Mouse (Mus musculus): ENCODE results near the gene Tnfrsf1b. TPM values are rescaled to one million over a fixed set of nuclear protein-coding genes. Genes with fewer than 3 reads are reported as not detected.

Tnfrsf1b gene
- polyA plus RNA-seq, 1 experiment from 2014 or later, result 10.3 TPM

DNA sequence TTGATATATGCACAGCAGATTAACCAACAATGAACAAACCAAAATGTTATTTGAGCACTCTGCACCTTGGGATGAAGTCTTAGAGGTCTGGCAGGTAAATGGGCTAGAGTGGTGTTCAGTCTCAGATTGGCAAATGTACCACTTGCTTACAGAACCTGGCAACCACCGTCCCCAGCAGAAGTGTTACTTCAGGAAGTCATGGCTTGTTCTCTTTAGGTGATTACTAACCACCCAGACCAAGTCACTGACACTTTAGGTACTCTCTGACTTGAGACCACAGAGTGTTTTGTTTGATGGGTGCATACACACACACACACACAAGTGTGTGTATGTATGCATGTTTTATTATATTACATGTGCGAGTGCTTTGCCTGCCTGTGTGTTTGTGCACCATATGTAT is 31.6 kb upstream of the Tnfrsf1b start:
- Histone ChIP-seq H3K4me3 (ENCODE audit: low read depth, low read length) (no peak overlapping the region), H3K4me1 (ENCODE audit: control insufficient read depth, low read depth, low read length) (no peaks in the 10 kb centered on the region), H3K9me3 (replicated peaks; ENCODE audit: control insufficient read depth, low read length) (no peaks in the 10 kb centered on the region), H3K27ac (ENCODE audit: low read length) (no peak overlapping the region), H3K36me3 (ENCODE audit: control insufficient read depth, insufficient read depth) (no peaks in the 10 kb centered on the region), H3K4me2 (ENCODE audit: low read depth, low read length) (no peak overlapping the region), H3K9ac (ENCODE audit: low read depth, low read length) (no peak overlapping the region), H3K27me3 (ENCODE audit: control insufficient read depth, insufficient read depth, low read depth, low read length) (no peaks in the 10 kb centered on the region)
- ATAC-seq (ENCODE audit: low read depth), result no peak
- 57% methylated on average over 2 of the region's 2 CpGs for WGBS (ENCODE audit: insufficient replicate concordance)

DNA sequence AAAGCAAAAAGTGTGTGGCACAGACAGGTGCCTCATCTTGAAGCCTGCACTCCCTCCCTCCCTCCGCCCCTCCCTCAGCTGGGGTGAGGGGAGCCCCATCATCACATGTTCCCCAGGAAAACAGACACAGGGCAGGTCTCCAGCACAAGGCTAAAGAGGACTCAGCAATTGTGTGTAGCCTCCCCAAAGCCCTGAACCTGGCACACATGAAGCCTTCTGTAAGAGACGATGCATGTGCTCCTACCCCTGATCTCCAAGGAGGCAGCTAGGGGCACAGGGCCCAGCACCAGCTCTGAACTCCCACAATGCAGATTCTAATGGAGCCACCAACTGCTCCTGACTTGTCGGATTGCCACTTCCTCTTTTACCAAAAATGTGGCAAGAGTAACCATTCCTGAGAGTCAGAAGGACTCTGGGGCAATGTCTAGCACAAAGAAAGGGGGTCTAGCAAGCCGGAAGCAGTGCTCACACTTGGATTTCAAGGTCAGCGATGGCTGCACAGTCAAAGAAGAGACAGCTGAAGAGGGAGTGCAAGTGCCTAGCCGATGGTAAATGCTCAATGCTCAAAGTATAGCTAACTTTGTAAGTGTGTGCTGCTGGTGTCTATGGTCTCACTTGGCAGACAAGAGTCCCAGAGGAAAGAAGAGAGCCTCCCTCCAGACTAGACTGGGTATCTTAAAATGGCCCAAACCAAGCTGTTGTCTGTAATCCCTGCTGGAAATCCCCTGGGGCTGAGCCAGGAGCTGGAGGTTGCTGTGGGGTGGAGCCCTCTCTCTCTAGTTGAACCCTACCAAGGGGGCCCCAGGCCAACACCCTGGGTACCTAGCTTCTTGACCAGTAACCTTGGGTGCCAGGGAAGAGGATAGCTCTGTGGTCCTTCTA is 29.9 kb upstream of the Tnfrsf1b start:
- Histone ChIP-seq H3K27ac (ENCODE audit: low read length) (no peak overlapping the region), H3K27me3 (ENCODE audit: control insufficient read depth, insufficient read depth, low read depth, low read length) (no peaks in the 10 kb centered on the region), H3K4me2 (ENCODE audit: low read depth, low read length) (no peak overlapping the region), H3K9me3 (replicated peaks; ENCODE audit: control insufficient read depth, low read length) (no peaks in the 10 kb centered on the region), H3K4me1 (ENCODE audit: control insufficient read depth, low read depth, low read length) (no peaks in the 10 kb centered on the region), H3K4me3 (ENCODE audit: low read depth, low read length) (no peak overlapping the region), H3K36me3 (ENCODE audit: control insufficient read depth, insufficient read depth) (no peaks in the 10 kb centered on the region), H3K9ac (ENCODE audit: low read depth, low read length) (no peak overlapping the region)
- WGBS (ENCODE audit: insufficient replicate concordance), result 51% methylated on average over 6 of the region's 6 CpGs
- no peak for ATAC-seq (ENCODE audit: low read depth)

DNA sequence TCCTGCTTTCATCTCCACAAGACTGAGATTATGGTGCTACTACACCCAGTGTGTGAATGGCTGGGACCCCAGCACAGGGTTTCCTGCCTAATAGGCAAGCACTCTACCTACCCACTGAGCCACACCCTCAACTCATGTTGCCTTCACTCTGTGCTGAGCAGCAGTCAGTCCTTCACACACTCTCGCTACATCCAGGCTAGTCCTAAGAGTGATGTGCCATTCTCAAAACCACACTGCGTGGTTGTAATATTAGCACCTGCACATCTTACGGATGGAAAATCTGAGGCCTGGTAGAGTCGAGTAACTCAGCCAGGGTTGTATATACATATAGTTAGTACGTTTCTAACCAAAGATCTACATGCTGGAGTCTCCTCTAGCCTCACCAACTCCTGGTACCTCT is 28.2 kb upstream of the Tnfrsf1b start:
- H3K27me3 ChIP-seq (ENCODE audit: control insufficient read depth, insufficient read depth, low read depth, low read length), result no peaks in the 10 kb centered on the region
- H3K4me2 ChIP-seq (ENCODE audit: low read depth, low read length), result no peak overlapping the region
- 70% methylated on average over 5 of the region's 5 CpGs for WGBS (ENCODE audit: insufficient replicate concordance)

GRCm38 (mm10) chr4:145273923-145274322 is 27.3 kb upstream of the Tnfrsf1b start:
- H3K4me2 ChIP-seq (ENCODE audit: low read depth, low read length), result no peak overlapping the region

More for the DNA sequence above, 28.2 kb upstream of the Tnfrsf1b start:
- Histone ChIP-seq H3K4me3 (ENCODE audit: low read depth, low read length) (no peak overlapping the region), H3K27ac (ENCODE audit: low read length) (no peak overlapping the region), H3K4me1 (ENCODE audit: control insufficient read depth, low read depth, low read length) (no peaks in the 10 kb centered on the region), H3K9me3 (replicated peaks; ENCODE audit: control insufficient read depth, low read length) (no peaks in the 10 kb centered on the region), H3K36me3 (ENCODE audit: control insufficient read depth, insufficient read depth) (no peaks in the 10 kb centered on the region), H3K9ac (ENCODE audit: low read depth, low read length) (no peak overlapping the region)
- no peak for ATAC-seq (ENCODE audit: low read depth)

GRCm38 (mm10) chr4:145272763-145273162 is 26.1 kb upstream of the Tnfrsf1b start:
- 70% methylated on average over 1 of the region's 1 CpGs for WGBS (ENCODE audit: insufficient replicate concordance)
- Histone ChIP-seq H3K4me2 (ENCODE audit: low read depth, low read length) (no peak overlapping the region), H3K9ac (ENCODE audit: low read depth, low read length) (no peak overlapping the region), H3K4me1 (ENCODE audit: control insufficient read depth, low read depth, low read length) (no peaks in the 10 kb centered on the region), H3K4me3 (ENCODE audit: low read depth, low read length) (no peak overlapping the region), H3K27ac (ENCODE audit: low read length) (no peak overlapping the region), H3K36me3 (ENCODE audit: control insufficient read depth, insufficient read depth) (no peaks in the 10 kb centered on the region), H3K27me3 (ENCODE audit: control insufficient read depth, insufficient read depth, low read depth, low read length) (no peaks in the 10 kb centered on the region), H3K9me3 (replicated peaks; ENCODE audit: control insufficient read depth, low read length) (no peaks in the 10 kb centered on the region)
- no peak for ATAC-seq (ENCODE audit: low read depth)

More at GRCm38 (mm10) chr4:145273923-145274322, 27.3 kb upstream of the Tnfrsf1b start:
- WGBS (ENCODE audit: insufficient replicate concordance), result 67% methylated on average over 5 of the region's 5 CpGs
- H3K4me3 ChIP-seq (ENCODE audit: low read depth, low read length), result no peak overlapping the region
- H3K9me3 ChIP-seq (replicated peaks; ENCODE audit: control insufficient read depth, low read length), result no peaks in the 10 kb centered on the region
- no peaks in the 10 kb centered on the region for H3K4me1 ChIP-seq (ENCODE audit: control insufficient read depth, low read depth, low read length)
- H3K27me3 ChIP-seq (ENCODE audit: control insufficient read depth, insufficient read depth, low read depth, low read length), result no peaks in the 10 kb centered on the region
- ATAC-seq (ENCODE audit: low read depth), result no peak
- no peak overlapping the region for H3K27ac ChIP-seq (ENCODE audit: low read length)
- H3K36me3 ChIP-seq (ENCODE audit: control insufficient read depth, insufficient read depth), result no peaks in the 10 kb centered on the region
- no peak overlapping the region for H3K9ac ChIP-seq (ENCODE audit: low read depth, low read length)

DNA sequence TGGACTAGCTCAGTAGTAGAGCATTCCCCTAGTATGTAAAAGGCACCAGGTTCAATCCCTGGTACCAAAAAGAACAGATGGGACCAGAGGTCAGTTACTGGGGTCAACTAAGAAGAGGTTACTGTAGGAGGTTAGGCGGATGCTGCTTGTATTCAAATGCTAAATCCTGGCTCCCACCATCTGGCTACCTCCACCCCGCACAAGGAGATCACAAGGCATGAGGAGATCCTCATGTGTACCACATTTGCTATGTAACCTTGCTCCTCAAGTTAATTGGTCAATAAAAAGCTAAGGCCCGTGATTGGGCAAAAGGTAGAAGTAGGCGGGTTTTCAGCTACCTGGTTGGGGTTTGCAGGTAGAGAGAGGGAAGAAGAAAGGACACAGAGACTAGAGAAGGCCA is 25.0 kb upstream of the Tnfrsf1b start:
- Histone ChIP-seq H3K4me3 (ENCODE audit: low read depth, low read length) (no peak overlapping the region), H3K9ac (ENCODE audit: low read depth, low read length) (no peak overlapping the region), H3K36me3 (ENCODE audit: control insufficient read depth, insufficient read depth) (no peaks in the 10 kb centered on the region), H3K4me1 (ENCODE audit: control insufficient read depth, low read depth, low read length) (no peaks in the 10 kb centered on the region; the same call in 1 of the 2 replicates), H3K9me3 (replicated peaks; ENCODE audit: control insufficient read depth, low read length) (no peaks in the 10 kb centered on the region), H3K4me2 (ENCODE audit: low read depth, low read length) (no peak overlapping the region), H3K27ac (ENCODE audit: low read length) (no peak overlapping the region), H3K27me3 (ENCODE audit: control insufficient read depth, insufficient read depth, low read depth, low read length) (no peaks in the 10 kb centered on the region)
- ATAC-seq (ENCODE audit: low read depth), result no peak
- 61% methylated on average over 4 of the region's 4 CpGs for WGBS (ENCODE audit: insufficient replicate concordance)

- no peak overlapping the region for H3K9ac ChIP-seq (ENCODE audit: low read depth, low read length)
- H3K9me3 ChIP-seq (replicated peaks; ENCODE audit: control insufficient read depth, low read length), result no peaks in the 10 kb centered on the region
- no peak overlapping the region for H3K4me3 ChIP-seq (ENCODE audit: low read depth, low read length)
- no peaks in the 10 kb centered on the region; the same call in 1 of the 2 replicates for H3K4me1 ChIP-seq (ENCODE audit: control insufficient read depth, low read depth, low read length)
- H3K27ac ChIP-seq (ENCODE audit: low read length), result peak overlapping the region; percentile 29; the same call in 1 of the 2 replicates
- peak; percentile 42 for ATAC-seq (ENCODE audit: low read depth)
- no peak overlapping the region for H3K4me2 ChIP-seq (ENCODE audit: low read depth, low read length)
- no peaks in the 10 kb centered on the region for H3K36me3 ChIP-seq (ENCODE audit: control insufficient read depth, insufficient read depth)
- H3K27me3 ChIP-seq (ENCODE audit: control insufficient read depth, insufficient read depth, low read depth, low read length), result no peaks in the 10 kb centered on the region
- WGBS (ENCODE audit: insufficient replicate concordance), result 24% methylated on average over 5 of the region's 5 CpGs
Observed at GRCm38 (mm10) chr4:145270136-145270535, 23.5 kb upstream of the Tnfrsf1b start.

DNA sequence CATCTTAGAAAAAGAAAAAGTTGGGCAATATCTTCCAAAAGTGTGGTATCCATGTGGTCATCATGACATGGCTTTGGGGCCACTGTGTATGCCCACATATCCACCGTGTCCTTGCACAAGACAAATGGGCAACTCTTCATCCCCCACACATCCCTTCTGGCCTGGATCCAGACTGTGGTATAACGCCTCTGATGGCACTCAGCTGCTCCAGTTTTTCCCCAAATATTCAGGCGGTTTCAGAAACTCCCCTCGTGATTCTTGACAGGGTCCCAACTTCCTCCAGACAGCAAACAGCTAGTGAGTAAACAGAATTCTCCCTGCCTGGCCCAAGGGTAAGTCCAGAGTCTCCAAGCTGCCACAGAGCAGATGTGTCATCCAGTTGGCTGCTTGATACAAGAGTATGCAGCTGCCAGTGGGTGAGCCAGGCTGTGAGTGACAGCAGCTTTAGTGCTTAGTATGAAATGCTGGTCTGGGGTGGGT is 21.0 kb upstream of the Tnfrsf1b start:
- H3K4me3 ChIP-seq (ENCODE audit: low read depth, low read length), result no peak overlapping the region
- no peak for ATAC-seq (ENCODE audit: low read depth)
- no peaks in the 10 kb centered on the region; the same call in 1 of the 2 replicates for H3K4me1 ChIP-seq (ENCODE audit: control insufficient read depth, low read depth, low read length)

GRCm38 (mm10) chr4:145266505-145266904 is 19.8 kb upstream of the Tnfrsf1b start:
- Histone ChIP-seq H3K36me3 (ENCODE audit: control insufficient read depth, insufficient read depth) (no peaks in the 10 kb centered on the region), H3K4me1 (ENCODE audit: control insufficient read depth, low read depth, low read length) (no peaks in the 10 kb centered on the region; the same call in 1 of the 2 replicates), H3K9me3 (replicated peaks; ENCODE audit: control insufficient read depth, low read length) (no peaks in the 10 kb centered on the region), H3K4me3 (ENCODE audit: low read depth, low read length) (no peak overlapping the region), H3K27ac (ENCODE audit: low read length) (no peak overlapping the region), H3K4me2 (ENCODE audit: low read depth, low read length) (no peak overlapping the region), H3K27me3 (ENCODE audit: control insufficient read depth, insufficient read depth, low read depth, low read length) (no peaks in the 10 kb centered on the region), H3K9ac (ENCODE audit: low read depth, low read length) (no peak overlapping the region)
- ATAC-seq (ENCODE audit: low read depth), result no peak
- WGBS (ENCODE audit: insufficient replicate concordance), result 38% methylated on average over 4 of the region's 4 CpGs

More for the DNA sequence above, 21.0 kb upstream of the Tnfrsf1b start:
- no peaks in the 10 kb centered on the region for H3K36me3 ChIP-seq (ENCODE audit: control insufficient read depth, insufficient read depth)
- 34% methylated on average over 4 of the region's 4 CpGs for WGBS (ENCODE audit: insufficient replicate concordance)
- no peaks in the 10 kb centered on the region for H3K9me3 ChIP-seq (replicated peaks; ENCODE audit: control insufficient read depth, low read length)
- no peak overlapping the region for H3K9ac ChIP-seq (ENCODE audit: low read depth, low read length)
- no peak overlapping the region for H3K4me2 ChIP-seq (ENCODE audit: low read depth, low read length)
- H3K27ac ChIP-seq (ENCODE audit: low read length), result no peak overlapping the region
- H3K27me3 ChIP-seq (ENCODE audit: control insufficient read depth, insufficient read depth, low read depth, low read length), result no peaks in the 10 kb centered on the region
